Mouse (Mus musculus) embryonic fibroblast, embryonic 13.5 days (primary cell): ENCODE measurements around the gene Gm10320.

ENCODE experiments used
- CTCF ChIP-seq: IDR thresholded peaks from 2 replicates; pipeline ENCODE4 v1.5.1; 2011; ENCODE audit warnings: mild to moderate bottlenecking, control low read depth, low read length, moderate library complexity, borderline replicate concordance; ENCODE audit not compliant: insufficient read depth
- POLR2A ChIP-seq: IDR thresholded peaks from 2 replicates; pipeline ENCODE4 v1.6.1; 2011; ENCODE audit warnings: low read depth, mild to moderate bottlenecking, control low read depth, low read length, moderate library complexity

DNA sequence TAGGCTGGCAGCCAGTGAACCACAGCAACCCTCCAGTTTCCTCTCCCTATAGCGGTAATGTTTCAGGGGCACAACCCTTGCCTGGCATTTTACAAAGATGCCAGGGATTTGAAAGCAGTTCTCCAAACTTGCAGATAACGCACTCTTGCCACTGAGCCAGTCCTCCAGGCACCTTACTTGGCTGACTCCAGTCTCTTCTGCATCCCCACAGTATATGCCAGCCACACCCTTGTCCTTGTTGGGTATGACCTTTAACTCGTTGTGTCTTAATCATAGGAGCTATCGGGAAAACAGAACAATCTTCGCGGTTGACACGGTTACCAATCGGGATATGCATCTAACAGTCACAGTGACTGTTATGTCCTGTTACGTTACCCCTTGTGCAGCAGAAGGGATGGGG is 40.2 kb upstream of the Gm10320 start:
- no peak for TF ChIP-seq POLR2A
- no peak for TF ChIP-seq CTCF
